10 mouse cellular contexts compared by ENCODE assay signal in the genomic region with DNA sequence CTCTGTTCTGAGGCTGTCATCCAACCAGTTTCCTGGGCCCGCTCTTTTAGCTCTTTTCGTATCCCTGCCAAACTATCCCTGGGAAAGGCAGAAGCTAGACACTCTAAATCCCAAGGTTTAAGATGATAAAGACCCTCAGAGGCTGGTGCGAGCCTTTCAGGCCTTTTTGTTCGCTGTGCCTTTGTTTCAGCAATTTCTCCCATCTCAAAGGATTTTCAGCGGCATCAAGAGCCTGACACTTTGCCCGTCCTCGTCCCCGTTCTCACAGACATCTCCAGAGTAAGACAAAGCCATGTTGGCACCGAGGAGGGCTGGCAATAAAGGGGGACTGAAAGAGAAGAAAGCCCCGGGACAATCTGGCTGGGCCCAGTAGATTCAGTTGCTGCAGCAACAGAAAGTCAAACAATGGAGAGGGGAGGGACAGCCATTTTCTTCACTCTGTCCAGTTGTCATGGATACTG.
A peak's percentile ranks its signal among the peaks of the same experiment; 100 is the strongest.
DNase-seq lines count a peak whose midpoint lies in the region; ATAC-seq and TF ChIP-seq lines count a peak whose summit lies in the region.
"Had no signal": no experiment of that assay in that cellular context is flagged by ENCODE, and none has a peak within 500 bp of the region (broad histone marks: within the 10 kb centered on the region; RNA-seq: fewer than 3 reads in every experiment).

No protein-coding gene starts in this region.

- H3K4me2 ChIP-seq in forebrain, embryonic 16.5 days (ENCODE audit: low read length), result no peak overlapping the region
- no peak overlapping the region for H3K4me2 ChIP-seq in intestine, postnatal 0 days (replicated peaks; ENCODE audit: low read depth)
- no peak overlapping the region for H3K4me2 ChIP-seq in kidney, embryonic 14.5 days (replicated peaks; ENCODE audit: low read depth, low read length)
- H3K4me2 ChIP-seq: embryonic facial prominence, embryonic 15.5 days; heart, embryonic 15.5 days had no signal

- no peak for TF ChIP-seq CTCF in left cerebral cortex, adult 2 months (IDR thresholded peaks at IDR 0.05)
- no peak for TF ChIP-seq CTCF in intestine, postnatal 0 days (IDR thresholded peaks at IDR 0.05; ENCODE audit: low read depth)

- no peaks in the 10 kb centered on the region for H3K9me3 ChIP-seq in forebrain, embryonic 16.5 days (ENCODE audit: control insufficient read depth, low read length)
- H3K9me3 ChIP-seq in intestine, postnatal 0 days (ENCODE audit: control insufficient read depth), result no peaks in the 10 kb centered on the region
- peaks cover 6% of the 10 kb centered on the region; the same call in 1 of the 2 replicates for H3K9me3 ChIP-seq in kidney, embryonic 14.5 days (ENCODE audit: control insufficient read depth, low read length)
- H3K9me3 ChIP-seq: embryonic facial prominence, embryonic 15.5 days; heart, embryonic 15.5 days had no signal

- peak; percentile 22; the same call in 1 of the 2 replicates for ATAC-seq in frontal cortex, adult (ENCODE audit: low TSS enrichment)
- peak; percentile 87 for ATAC-seq in forebrain, embryonic 16.5 days
- no peak for ATAC-seq in intestine, postnatal 0 days
- no peak for ATAC-seq in kidney, embryonic 14.5 days (ENCODE audit: low FRiP score, low TSS enrichment)

- H3K4me3 ChIP-seq in forebrain, embryonic 16.5 days (replicated peaks; ENCODE audit: low read length), result no peak overlapping the region
- no peak overlapping the region for H3K4me3 ChIP-seq in left cerebral cortex, adult 2 months
- H3K4me3 ChIP-seq in intestine, postnatal 0 days (ENCODE audit: low read depth, low read length), result no peak overlapping the region
- no peak overlapping the region for H3K4me3 ChIP-seq in kidney, embryonic 14.5 days (ENCODE audit: low read length)
- H3K4me3 ChIP-seq: embryonic facial prominence, embryonic 15.5 days; heart, embryonic 15.5 days had no signal

- no peak overlapping the region for H3K9ac ChIP-seq in forebrain, embryonic 16.5 days (replicated peaks; ENCODE audit: low read depth, low read length)
- H3K9ac ChIP-seq in intestine, postnatal 0 days (ENCODE audit: low read depth, low read length), result no peak overlapping the region
- no peak overlapping the region for H3K9ac ChIP-seq in kidney, embryonic 14.5 days (ENCODE audit: low read depth, low read length)
- H3K9ac ChIP-seq: embryonic facial prominence, embryonic 15.5 days; heart, embryonic 15.5 days had no signal

- 4% methylated on average over 10 of the region's 10 CpGs for WGBS in forebrain, embryonic 16.5 days
- 80% methylated on average over 10 of the region's 10 CpGs for WGBS in intestine, postnatal 0 days
- 88% methylated on average over 10 of the region's 10 CpGs for WGBS in kidney, embryonic 14.5 days

- no peaks in the 10 kb centered on the region for H3K36me3 ChIP-seq in forebrain, embryonic 16.5 days (ENCODE audit: control insufficient read depth, insufficient read depth)
- no peaks in the 10 kb centered on the region for H3K36me3 ChIP-seq in intestine, postnatal 0 days (ENCODE audit: control insufficient read depth, insufficient read depth)
- no peaks in the 10 kb centered on the region for H3K36me3 ChIP-seq in kidney, embryonic 14.5 days (ENCODE audit: control insufficient read depth, insufficient read depth, low read length)
- H3K36me3 ChIP-seq: embryonic facial prominence, embryonic 15.5 days; heart, embryonic 15.5 days had no signal

- H3K27me3 ChIP-seq in forebrain, embryonic 16.5 days (replicated peaks; ENCODE audit: control insufficient read depth, insufficient read depth, low read length), result no peaks in the 10 kb centered on the region
- no peaks in the 10 kb centered on the region for H3K27me3 ChIP-seq in intestine, postnatal 0 days (replicated peaks; ENCODE audit: control insufficient read depth, insufficient read depth, low read length)
- no peaks in the 10 kb centered on the region for H3K27me3 ChIP-seq in kidney, embryonic 14.5 days (ENCODE audit: control insufficient read depth, insufficient read depth, low read length)
- H3K27me3 ChIP-seq: embryonic facial prominence, embryonic 15.5 days; heart, embryonic 15.5 days had no signal

- no peak for DNase-seq in frontal cortex, postnatal 36 days (ENCODE audit: low spot score in 2 of 2)
- peak in 1 of 2 experiments; percentile 48 for DNase-seq in left cerebral cortex, adult 2 months (ENCODE audit: extremely low spot score in 1 of 2, low spot score in 2 of 2)
- DNase-seq in right cerebral cortex, postnatal 10 days (ENCODE audit: low spot score in 2 of 2), result peak; percentile 82 to 89
- DNase-seq in retina, postnatal 1 day, result no peak

- H3K27ac ChIP-seq in forebrain, embryonic 16.5 days (ENCODE audit: low read length), result peak overlapping the region; percentile 47
- peak overlapping the region; percentile 30; the same call in 1 of the 2 replicates for H3K27ac ChIP-seq in left cerebral cortex, adult 2 months
- H3K27ac ChIP-seq in intestine, postnatal 0 days (ENCODE audit: low read depth, low read length), result no peak overlapping the region
- H3K27ac ChIP-seq in kidney, embryonic 14.5 days (ENCODE audit: low read depth, low read length), result no peak overlapping the region
- H3K27ac ChIP-seq: embryonic facial prominence, embryonic 15.5 days; heart, embryonic 15.5 days had no signal

- H3K4me1 ChIP-seq in forebrain, embryonic 16.5 days (replicated peaks; ENCODE audit: control insufficient read depth, insufficient read depth, low read length), result peaks cover 8% of the 10 kb centered on the region
- H3K4me1 ChIP-seq in intestine, postnatal 0 days (replicated peaks; ENCODE audit: control insufficient read depth, insufficient read depth, low read length), result no peaks in the 10 kb centered on the region
- H3K4me1 ChIP-seq in kidney, embryonic 14.5 days (ENCODE audit: control insufficient read depth, insufficient read depth, low read length), result no peaks in the 10 kb centered on the region
- H3K4me1 ChIP-seq: embryonic facial prominence, embryonic 15.5 days; heart, embryonic 15.5 days had no signal

- intact Hi-C loops in left cerebral cortex, adult 2 months (cut with DNase I), result loop anchor here (5.0 kb wide), 1 partner anchor 192 kb away; the partner anchor contains the start of gene Rgma

Comparison
In these comparisons a context has a peak if more than half of its experiments do, and no peak if none do; other contexts are left out.
1. ATAC-seq: peak in frontal cortex, adult (single experiment) and forebrain, embryonic 16.5 days (single experiment); none in intestine, postnatal 0 days (single experiment) and kidney, embryonic 14.5 days (single experiment).
2. DNase-seq: peak in right cerebral cortex, postnatal 10 days (2 of 2); none in frontal cortex, postnatal 36 days (0 of 2) and retina, postnatal 1 day (single experiment).
3. H3K27ac ChIP-seq: peak in forebrain, embryonic 16.5 days (single experiment) and left cerebral cortex, adult 2 months (single experiment); none in intestine, postnatal 0 days (single experiment) and kidney, embryonic 14.5 days (single experiment).